Mouse (Mus musculus): Measurements from ENCODE around the gene Prkg1.

The Prkg1 gene

DNA sequence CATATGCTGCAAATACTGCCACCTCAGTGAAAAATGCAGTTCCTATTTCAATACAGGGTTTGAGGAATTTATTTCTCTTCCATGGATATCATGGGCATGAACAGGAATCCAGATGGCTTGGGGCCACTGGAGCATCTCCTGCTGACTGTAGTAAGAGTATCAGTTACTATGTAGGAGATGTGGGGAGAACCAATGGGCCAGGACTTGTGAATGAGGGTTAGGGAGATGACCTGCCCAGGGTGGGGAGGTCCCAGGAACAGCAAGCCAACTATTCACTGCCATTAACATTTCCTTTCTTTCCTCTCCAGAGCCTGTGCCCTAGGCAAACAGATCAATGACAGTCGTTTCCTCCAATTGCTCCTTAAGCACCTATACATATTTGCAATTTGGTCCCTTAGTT lies 593.8 kb downstream of the Prkg1 start:
- DNase-seq (ENCODE audit: low spot score in 2 of 2), result no peak

DNA sequence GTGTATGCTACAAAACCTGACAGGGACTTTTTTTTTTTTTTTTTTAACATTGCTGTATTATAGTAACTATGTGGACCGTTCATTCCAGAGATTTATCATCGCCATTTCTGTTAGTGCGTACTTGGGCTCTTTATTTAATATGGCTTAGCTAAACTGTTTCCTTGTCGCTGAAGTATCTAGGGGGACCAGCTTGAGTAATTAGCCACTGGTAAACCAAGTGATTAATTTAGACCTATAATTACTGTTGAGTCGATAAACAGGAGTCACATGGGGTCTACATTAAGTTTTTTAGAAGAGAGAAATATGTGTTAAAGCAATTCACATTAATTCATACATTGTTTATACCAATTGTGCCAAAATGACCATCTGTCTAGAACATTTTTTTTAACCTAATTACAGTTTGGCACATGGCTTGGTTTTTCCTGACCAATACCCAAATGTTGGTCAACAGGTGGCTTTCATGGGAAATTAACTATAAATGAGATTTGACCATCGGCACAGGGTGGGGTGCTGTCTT lies 605.8 kb downstream of the Prkg1 start:
- DNase-seq (ENCODE audit: low spot score in 2 of 2), result no peak

DNA sequence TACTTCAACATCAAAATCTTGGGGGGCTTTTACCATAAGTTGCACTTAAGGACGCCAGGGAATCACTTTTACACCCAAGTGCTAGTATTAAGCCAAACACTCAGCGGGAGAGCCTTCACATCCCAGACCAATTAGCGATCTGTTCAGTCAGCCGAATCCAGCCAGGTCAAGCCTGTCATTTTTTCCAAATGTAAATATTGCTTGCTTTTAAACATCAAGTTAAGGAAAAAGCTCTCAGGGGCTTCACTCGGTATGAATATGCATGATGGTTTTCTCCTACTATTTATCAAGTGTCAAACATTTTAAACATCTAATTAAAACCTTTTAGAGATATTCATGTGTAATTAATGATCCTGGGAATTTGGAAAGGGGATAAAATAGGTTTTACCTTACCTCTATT lies 611.4 kb downstream of the Prkg1 start:
- no peak for DNase-seq (ENCODE audit: low spot score in 2 of 2)

- DNase-seq (ENCODE audit: low spot score in 2 of 2), result no peak
Observed at GRCm38 (mm10) chr19:31149902-31150301, 614.9 kb downstream of the Prkg1 start.

DNA sequence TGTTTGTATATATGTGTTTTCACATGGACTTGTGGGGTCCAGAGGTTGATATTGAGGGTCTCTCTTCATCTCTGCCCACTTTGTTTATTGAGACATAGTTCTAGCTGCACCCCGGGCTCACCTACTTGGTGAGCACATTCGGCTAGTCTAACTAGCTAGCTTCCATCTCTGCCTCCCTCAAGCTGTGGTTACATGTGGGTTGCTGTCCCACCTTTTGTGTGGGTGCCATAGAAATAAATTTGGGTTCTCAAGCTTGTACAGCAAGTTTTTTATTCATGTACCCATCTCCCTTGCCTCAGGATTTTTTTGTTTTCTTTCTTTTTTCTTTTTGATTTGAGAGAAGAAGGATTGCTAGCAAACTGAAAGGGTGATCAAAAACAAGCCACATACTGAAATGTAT lies 617.4 kb downstream of the Prkg1 start:
- DNase-seq (ENCODE audit: low spot score in 2 of 2), result no peak

GRCm38 (mm10) chr19:31146156-31146555 lies 618.7 kb downstream of the Prkg1 start:
- DNase-seq (ENCODE audit: low spot score in 2 of 2), result no peak

- DNase-seq (ENCODE audit: low spot score in 2 of 2), result no peak
Observed at GRCm38 (mm10) chr19:31141905-31142304, 622.9 kb downstream of the Prkg1 start.

GRCm38 (mm10) chr19:31136316-31136715 lies 628.5 kb downstream of the Prkg1 start:
- no peak for DNase-seq (ENCODE audit: low spot score in 2 of 2)

GRCm38 (mm10) chr19:31132614-31133013 lies 632.2 kb downstream of the Prkg1 start:
- no peak for DNase-seq (ENCODE audit: low spot score in 2 of 2)

GRCm38 (mm10) chr19:31124628-31125027 lies 640.2 kb downstream of the Prkg1 start:
- no peak for DNase-seq (ENCODE audit: low spot score in 2 of 2)

- DNase-seq (ENCODE audit: low spot score in 2 of 2), result no peak
Observed at GRCm38 (mm10) chr19:31114690-31115089, 650.1 kb downstream of the Prkg1 start.

GRCm38 (mm10) chr19:31106835-31107554 lies 657.8 kb downstream of the Prkg1 start:
- no peak for DNase-seq (ENCODE audit: low spot score in 2 of 2)

GRCm38 (mm10) chr19:31106036-31106435 lies 658.8 kb downstream of the Prkg1 start:
- no peak for DNase-seq (ENCODE audit: low spot score in 2 of 2)

DNA sequence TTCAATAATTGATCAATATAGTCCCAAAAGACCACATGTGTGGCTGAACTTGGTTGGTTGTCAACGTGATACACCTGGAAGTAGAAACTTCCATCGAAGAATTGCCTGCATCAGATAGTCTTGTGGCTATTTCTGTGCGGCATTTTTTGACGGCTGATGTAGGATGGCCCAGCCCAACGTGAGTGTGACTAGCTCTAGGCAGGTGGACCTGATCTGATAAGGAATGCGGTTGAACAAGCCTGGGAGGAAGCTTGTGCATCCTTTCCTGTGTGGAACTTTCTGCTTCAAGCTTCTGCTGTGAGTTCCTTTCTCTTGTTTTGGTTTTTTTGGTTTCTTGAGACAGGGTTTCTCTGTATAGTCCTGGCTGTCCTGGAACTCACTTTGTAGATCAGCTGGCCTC lies 660.1 kb downstream of the Prkg1 start:
- no peak for DNase-seq (ENCODE audit: low spot score in 2 of 2)

DNA sequence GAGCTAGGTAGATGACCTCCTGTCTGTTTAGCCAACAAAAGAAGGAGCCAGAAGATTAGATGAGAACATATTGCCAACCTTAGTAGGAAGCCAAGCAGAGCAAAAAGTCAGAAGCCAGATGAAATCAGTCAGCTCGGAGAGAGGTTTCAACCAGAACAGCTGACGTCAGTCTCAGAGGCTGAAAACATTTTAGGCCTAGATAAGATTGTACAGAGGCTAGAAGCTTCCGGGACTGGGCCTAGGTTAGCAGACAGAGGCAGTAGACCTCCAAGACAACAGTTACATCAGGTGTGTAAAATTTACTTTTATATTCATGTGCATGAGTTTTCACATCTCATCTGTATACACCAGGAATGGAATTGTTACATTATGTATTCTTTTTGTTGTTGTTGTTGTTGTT lies 665.5 kb downstream of the Prkg1 start:
- DNase-seq (ENCODE audit: low spot score in 2 of 2), result no peak

DNA sequence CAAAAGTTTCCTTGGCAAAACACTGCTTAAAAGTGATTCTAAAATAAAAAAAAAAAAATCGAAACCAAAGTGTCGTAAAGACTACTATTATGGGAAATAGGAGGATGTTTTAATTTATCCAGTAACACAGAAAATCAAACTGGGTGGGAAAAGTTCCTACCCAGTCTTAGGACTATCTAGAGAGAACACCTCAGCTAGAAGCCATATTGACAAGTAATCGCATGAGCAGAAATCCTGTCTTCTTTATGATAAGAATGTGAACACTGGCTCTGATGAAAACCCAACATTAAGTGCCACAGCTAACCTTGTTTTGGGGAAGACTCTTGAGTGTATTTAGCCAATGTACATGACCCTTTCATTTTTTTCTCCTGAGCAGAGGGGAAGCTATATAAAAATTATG lies 667.0 kb downstream of the Prkg1 start:
- DNase-seq (ENCODE audit: low spot score in 2 of 2), result no peak

DNA sequence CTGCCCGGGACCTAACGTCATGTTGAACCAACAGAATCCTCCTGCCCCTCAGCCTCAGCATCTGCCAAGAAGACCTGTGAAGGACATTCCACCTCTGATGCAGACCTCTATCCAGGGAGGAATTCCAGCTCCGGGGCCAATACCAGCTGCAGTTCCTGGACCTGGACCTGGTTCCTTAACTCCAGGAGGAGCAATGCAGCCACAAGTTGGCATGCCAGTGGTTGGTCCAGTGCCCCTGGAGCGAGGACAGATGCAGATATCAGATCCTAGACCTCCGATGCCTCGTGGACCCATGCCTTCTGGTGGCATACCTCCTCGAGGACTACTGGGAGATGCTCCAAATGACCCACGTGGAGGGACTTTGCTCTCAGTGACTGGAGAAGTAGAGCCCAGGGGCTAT lies 681.1 kb downstream of the Prkg1 start:
- no peak for DNase-seq (ENCODE audit: low spot score in 2 of 2)

DNA sequence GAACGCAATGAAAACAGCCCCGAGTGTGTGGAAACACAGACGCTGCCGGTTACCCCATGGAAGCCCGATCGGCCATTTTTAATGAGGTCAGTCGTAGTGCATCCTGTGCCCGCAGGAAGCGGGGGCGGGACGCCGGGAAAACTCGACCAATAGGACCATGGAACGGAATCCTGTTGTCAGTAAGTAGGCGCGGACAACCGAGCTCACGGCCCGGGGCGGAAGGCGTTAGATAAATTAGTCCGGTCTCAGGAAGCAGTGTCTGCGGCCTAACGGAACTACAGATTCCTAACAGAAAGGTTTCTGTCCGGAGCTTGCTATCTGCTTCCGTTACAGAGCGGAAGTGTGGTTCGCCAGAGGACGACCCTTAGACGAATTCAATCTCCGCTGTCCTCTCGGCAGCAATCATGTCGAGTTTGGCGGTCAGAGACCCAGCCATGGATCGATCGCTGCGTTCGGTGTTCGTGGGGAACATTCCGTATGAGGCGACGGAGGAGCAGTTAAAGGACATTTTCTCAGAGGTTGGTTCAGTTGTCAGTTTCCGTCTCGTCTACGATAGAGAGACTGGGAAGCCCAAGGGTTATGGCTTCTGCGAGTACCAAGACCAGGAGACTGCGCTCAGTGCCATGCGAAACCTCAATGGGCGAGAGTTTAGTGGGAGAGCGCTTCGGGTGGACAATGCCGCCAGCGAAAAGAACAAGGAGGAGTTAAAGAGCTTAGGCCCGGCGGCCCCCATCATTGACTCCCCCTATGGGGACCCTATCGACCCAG lies 682.0 kb downstream of the Prkg1 start, which contains the start of gene Cstf2t:
Gene Cstf2t, plus strand, starts transcription at position 176 of the 768 bp plus-strand sequence.
- DNase-seq (ENCODE audit: low spot score in 2 of 2), result peak; percentile 99

GRCm38 (mm10) chr19:31082226-31082625 lies 682.6 kb downstream of the Prkg1 start:
- DNase-seq (ENCODE audit: low spot score in 2 of 2), result no peak

- DNase-seq (ENCODE audit: low spot score in 2 of 2), result no peak
Observed at GRCm38 (mm10) chr19:31078241-31078640, 686.6 kb downstream of the Prkg1 start.

DNA sequence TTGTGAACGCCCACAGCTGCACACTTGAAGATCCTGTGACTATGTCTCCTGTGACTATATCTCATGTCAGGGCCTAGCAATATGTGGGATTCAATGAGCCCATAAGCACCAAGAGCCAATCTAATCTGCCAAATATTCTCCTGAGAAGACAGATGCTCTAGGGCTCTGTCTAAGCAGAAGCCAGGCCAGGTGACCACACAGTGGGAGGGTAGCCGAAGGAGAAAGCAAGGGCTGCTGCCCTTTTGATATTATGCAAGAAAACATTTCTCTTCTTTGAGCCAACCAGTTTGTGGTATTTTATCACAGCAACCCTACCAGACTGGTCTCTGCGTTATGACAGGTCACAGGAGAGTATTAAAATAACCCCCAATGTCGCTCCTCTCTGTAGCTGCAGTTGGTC lies 688.7 kb downstream of the Prkg1 start:
- no peak for DNase-seq (ENCODE audit: low spot score in 2 of 2)

- DNase-seq (ENCODE audit: low spot score in 2 of 2), result no peak
Observed at GRCm38 (mm10) chr19:31074717-31075063, 690.1 kb downstream of the Prkg1 start.
